Mouse (Mus musculus) bone marrow macrophage, adult 2 months (primary cell): ENCODE measurements at regions not wholly inside any gene's neighbourhood (a gene's known extent, or its start where the extent isn't known, plus 50 kb on each side); places are given as distances from the start of the nearest gene placed in this dataset.

Experiments used
- H3K27ac ChIP-seq: 2 replicates; pipeline ENCODE4 v1.5.1; 2012; ENCODE audit warnings: low read depth, low read length; ENCODE audit not compliant: insufficient read depth
- H3K4me1 ChIP-seq: 2 replicates; pipeline ENCODE4 v1.6.1; 2012; ENCODE audit warnings: low read length; ENCODE audit not compliant: control insufficient read depth, insufficient read depth
- H3K4me3 ChIP-seq: 2 replicates; pipeline ENCODE4 v1.5.1; 2012; ENCODE audit warnings: mild to moderate bottlenecking, low read length, moderate library complexity; ENCODE audit not compliant: insufficient read depth
- CTCF ChIP-seq: IDR thresholded peaks from 2 replicates; pipeline ENCODE4 v1.5.1; 2012; ENCODE audit warnings: low read depth, mild to moderate bottlenecking, low read length, moderate library complexity
- POLR2A ChIP-seq: IDR thresholded peaks from 2 replicates; pipeline ENCODE4 v1.6.1; 2012; ENCODE audit warnings: mild to moderate bottlenecking, low read depth, low read length, borderline replicate concordance

GRCm38 (mm10) chr6:139391307-139391706 lies 110.5 kb downstream of the Rergl start:
- no peaks in the 10 kb centered on the region for H3K4me1 ChIP-seq
- no peak overlapping the region for H3K27ac ChIP-seq
- TF ChIP-seq CTCF: no peak
- no peak for TF ChIP-seq POLR2A
- no peak overlapping the region for H3K4me3 ChIP-seq

DNA sequence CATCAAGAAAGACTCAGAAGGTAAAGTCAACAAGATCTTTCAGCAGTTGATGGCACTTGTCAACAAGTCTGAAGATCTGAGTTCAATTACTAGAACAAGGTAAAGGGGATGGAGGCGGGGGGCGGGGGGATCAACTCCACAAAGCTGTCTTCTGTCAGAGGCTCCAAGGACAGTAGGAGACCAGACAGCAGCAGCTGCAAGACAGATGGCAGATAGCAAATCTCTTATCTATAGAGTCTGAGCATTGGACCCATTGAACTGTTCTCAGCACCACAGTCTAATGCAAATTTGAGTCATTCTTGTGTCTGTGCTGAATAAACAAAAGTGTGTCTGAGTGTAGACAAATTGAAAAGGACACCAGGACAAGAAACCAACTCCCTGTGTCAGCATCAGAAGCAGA lies 150.8 kb downstream of the Rergl start:
- no peak overlapping the region for H3K4me3 ChIP-seq
- no peaks in the 10 kb centered on the region for H3K4me1 ChIP-seq
- no peak overlapping the region for H3K27ac ChIP-seq
- TF ChIP-seq CTCF: no peak
- TF ChIP-seq POLR2A: no peak

DNA sequence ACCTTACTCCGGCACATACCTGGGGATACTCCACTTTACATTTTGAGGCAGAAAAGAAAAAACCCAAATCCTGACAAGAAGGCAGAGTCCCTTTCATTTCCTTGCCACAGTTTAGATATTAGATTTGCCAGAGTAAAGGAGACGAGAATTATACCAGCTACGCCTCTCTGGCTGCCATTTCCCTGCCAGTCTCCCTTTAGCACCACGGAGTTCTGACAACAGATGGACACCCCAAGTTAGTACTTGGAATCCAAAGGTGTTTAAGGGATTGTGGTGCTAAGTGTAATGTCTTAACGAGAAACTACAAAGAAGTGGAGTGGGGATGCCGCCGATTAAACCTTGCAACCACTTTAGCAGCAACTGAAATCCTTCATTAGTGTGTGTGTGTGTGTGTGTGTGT lies 176.6 kb downstream of the Rergl start:
- Histone ChIP-seq H3K27ac (no peak overlapping the region), H3K4me3 (no peak overlapping the region), H3K4me1 (no peaks in the 10 kb centered on the region)
- TF ChIP-seq POLR2A: no peak
- no peak for TF ChIP-seq CTCF

DNA sequence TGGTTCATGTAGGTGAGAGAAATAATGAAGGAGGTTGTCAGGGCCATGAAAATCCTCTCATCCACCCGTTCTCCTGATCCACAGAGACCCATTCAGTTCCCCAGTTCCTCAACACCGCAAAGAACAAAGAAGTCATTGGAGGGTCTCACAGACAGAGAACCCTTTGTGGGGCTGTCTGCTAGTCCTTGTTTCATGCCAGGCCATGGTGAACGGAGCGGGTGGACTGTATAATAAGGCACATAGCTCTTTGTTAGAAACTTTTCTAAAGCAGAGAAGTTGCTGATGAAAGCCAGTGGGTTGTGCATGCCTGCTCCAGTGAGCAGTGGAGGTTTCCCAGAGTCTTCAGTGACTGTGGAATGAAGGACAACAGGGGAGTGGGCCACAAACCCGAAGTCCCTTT lies 194.1 kb downstream of the Rergl start:
- no peak overlapping the region for H3K4me3 ChIP-seq
- H3K27ac ChIP-seq: no peak overlapping the region
- H3K4me1 ChIP-seq: no peaks in the 10 kb centered on the region
- no peak for TF ChIP-seq POLR2A
- no peak for TF ChIP-seq CTCF

GRCm38 (mm10) chr6:139304306-139304705 lies 197.5 kb downstream of the Rergl start:
- TF ChIP-seq CTCF (no peak), POLR2A (no peak)
- H3K4me3 ChIP-seq: no peak overlapping the region
- H3K27ac ChIP-seq: no peak overlapping the region
- no peaks in the 10 kb centered on the region for H3K4me1 ChIP-seq

GRCm38 (mm10) chr6:139295701-139296100 lies 206.1 kb downstream of the Rergl start:
- TF ChIP-seq CTCF (no peak), POLR2A (no peak)
- no peak overlapping the region for H3K27ac ChIP-seq
- H3K4me1 ChIP-seq: no peaks in the 10 kb centered on the region
- no peak overlapping the region for H3K4me3 ChIP-seq

- TF ChIP-seq CTCF (no peak), POLR2A (no peak)
- H3K4me3 ChIP-seq: no peak overlapping the region
- H3K27ac ChIP-seq: no peak overlapping the region
- no peaks in the 10 kb centered on the region for H3K4me1 ChIP-seq
Measured at GRCm38 (mm10) chr6:139279093-139279492, 222.7 kb downstream of the Rergl start.

DNA sequence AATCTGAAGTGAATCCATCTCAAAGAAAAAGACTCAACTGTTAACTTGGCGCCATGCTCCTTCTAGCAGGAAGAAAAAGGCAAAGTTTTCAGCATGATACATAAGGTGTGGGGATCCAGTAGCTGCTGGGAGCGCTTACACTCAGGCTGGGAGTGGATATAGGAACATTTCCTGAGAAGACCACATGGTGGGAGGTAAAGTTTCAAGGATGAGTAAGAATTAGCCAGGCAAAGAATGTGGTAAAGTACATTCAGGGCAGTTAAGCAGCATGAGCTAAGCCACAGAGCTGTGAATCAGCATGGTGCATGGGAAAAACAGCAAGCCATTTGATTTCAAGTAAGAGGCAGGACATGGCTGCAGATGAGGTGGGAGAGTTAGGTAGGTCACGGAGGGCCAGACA lies 226.3 kb downstream of the Rergl start:
- Histone ChIP-seq H3K4me1 (no peaks in the 10 kb centered on the region), H3K27ac (no peak overlapping the region), H3K4me3 (no peak overlapping the region)
- no peak for TF ChIP-seq CTCF
- TF ChIP-seq POLR2A: no peak

DNA sequence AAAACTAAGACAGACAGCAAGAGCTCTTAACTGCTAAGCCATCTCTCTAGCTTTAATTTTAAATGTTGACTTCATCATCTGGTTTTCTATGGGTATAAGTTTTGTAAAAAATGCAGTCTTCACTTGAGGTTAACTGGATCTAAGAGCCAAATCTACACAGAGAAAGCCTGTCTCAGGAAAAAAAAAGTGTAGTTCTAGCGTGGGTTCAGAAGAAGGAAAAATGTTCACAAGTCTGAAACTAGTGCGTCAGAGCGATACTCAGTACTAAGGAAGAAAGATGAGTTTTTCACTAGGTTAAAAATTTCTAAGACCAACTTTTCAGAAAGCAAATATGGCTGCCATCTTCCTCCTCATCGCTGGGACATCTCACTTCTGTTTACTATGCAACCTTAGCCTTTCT lies 248.1 kb downstream of the Rergl start:
- no peak for TF ChIP-seq POLR2A
- TF ChIP-seq CTCF: no peak
- Histone ChIP-seq H3K27ac (no peak overlapping the region), H3K4me3 (no peak overlapping the region), H3K4me1 (no peaks in the 10 kb centered on the region)

DNA sequence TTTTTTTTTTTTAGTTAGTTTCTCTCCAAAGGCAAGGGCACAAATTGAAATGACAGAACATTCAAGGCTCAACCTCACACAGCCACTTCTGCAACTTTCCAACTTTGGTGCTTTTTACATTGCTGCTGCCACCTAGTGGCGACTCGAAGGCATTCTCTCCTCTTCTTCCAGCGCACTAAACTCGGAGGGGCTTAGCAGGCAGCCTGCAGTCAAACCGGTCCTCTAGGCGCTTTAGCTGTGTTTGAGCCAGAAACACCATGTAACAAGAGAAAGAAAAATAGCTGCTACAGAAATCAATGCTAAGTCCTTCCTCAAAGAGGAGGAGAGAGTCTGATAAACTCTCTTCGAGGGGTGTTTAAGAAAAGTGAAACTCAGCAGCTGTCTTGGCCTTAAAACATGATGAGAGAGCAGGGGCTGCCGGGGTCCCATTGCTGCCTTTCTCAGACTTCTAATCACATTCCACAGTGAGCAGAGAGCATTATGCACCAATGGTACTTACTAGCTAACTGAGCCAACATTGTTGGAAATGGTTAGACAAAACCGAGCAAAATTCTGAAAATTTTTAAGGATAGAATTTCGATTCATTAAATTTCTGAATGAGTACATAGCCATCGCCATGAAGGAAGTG lies 252.7 kb downstream of the Rergl start:
- Histone ChIP-seq H3K4me1 (no peaks in the 10 kb centered on the region), H3K27ac (no peak overlapping the region), H3K4me3 (no peak overlapping the region)
- TF ChIP-seq POLR2A (no peak), CTCF (peak; percentile 65)

GRCm38 (mm10) chr6:139226127-139226526 lies 275.6 kb downstream of the Rergl start:
- Histone ChIP-seq H3K4me1 (no peaks in the 10 kb centered on the region), H3K27ac (no peak overlapping the region), H3K4me3 (no peak overlapping the region)
- no peak for TF ChIP-seq POLR2A
